Mouse (Mus musculus) c-Kit-positive CD71-negative TER-119-negative erythroid progenitor cells, embryonic 14.5 days (primary cell): ENCODE measurements around the gene Agt.

Source experiments
- DNase-seq: peaks from one replicate; pipeline ENCODE4 v3.0.0-alpha.2; 2013; ENCODE audit warnings: low read depth

The Agt gene

GRCm38 (mm10) chr8:124555113-124555750 lies 14.3 kb downstream of the Agt start:
- no peak for DNase-seq

- no peak for DNase-seq
These were observed 18.4 kb downstream of the Agt start for GRCm38 (mm10) chr8:124551011-124551661.

- no peak for DNase-seq
These were observed 21.3 kb downstream of the Agt start for GRCm38 (mm10) chr8:124548187-124548586.

- DNase-seq: no peak
These were observed 22.2 kb downstream of the Agt start for GRCm38 (mm10) chr8:124547269-124547668.

- DNase-seq: no peak
These were observed 22.7 kb downstream of the Agt start for GRCm38 (mm10) chr8:124546815-124547214.

GRCm38 (mm10) chr8:124546371-124546770 lies 23.1 kb downstream of the Agt start:
- no peak for DNase-seq

- no peak for DNase-seq
These were observed 26.2 kb downstream of the Agt start for GRCm38 (mm10) chr8:124543272-124543671.

GRCm38 (mm10) chr8:124542001-124542400 lies 27.5 kb downstream of the Agt start:
- no peak for DNase-seq

- DNase-seq: no peak
These were observed 28.6 kb downstream of the Agt start for GRCm38 (mm10) chr8:124540906-124541305.

GRCm38 (mm10) chr8:124535451-124535850 lies 34.1 kb downstream of the Agt start:
- no peak for DNase-seq

GRCm38 (mm10) chr8:124532626-124533025 lies 36.9 kb downstream of the Agt start:
- no peak for DNase-seq

- no peak for DNase-seq
These were observed 38.5 kb downstream of the Agt start for GRCm38 (mm10) chr8:124530996-124531395.

GRCm38 (mm10) chr8:124530556-124530955 lies 39.0 kb downstream of the Agt start:
- DNase-seq: no peak

GRCm38 (mm10) chr8:124530076-124530475 lies 39.4 kb downstream of the Agt start:
- DNase-seq: no peak

- no peak for DNase-seq
These were observed 43.2 kb downstream of the Agt start for GRCm38 (mm10) chr8:124526261-124526660.

GRCm38 (mm10) chr8:124521946-124522345 lies 47.6 kb downstream of the Agt start:
- DNase-seq: no peak

- peak; percentile 88 for DNase-seq
These were observed 49.0 kb downstream of the Agt start, which contains the start of gene Cog2 for GRCm38 (mm10) chr8:124520249-124521080. Cog2 (plus strand) TSS chr8:124520767.

GRCm38 (mm10) chr8:124517142-124517541 lies 52.4 kb downstream of the Agt start:
- no peak for DNase-seq

- DNase-seq: no peak
These were observed 53.0 kb downstream of the Agt start for GRCm38 (mm10) chr8:124516525-124516924.

GRCm38 (mm10) chr8:124516039-124516438 lies 53.5 kb downstream of the Agt start:
- no peak for DNase-seq

GRCm38 (mm10) chr8:124509156-124509555 lies 60.4 kb downstream of the Agt start:
- no peak for DNase-seq

- no peak for DNase-seq
These were observed 61.2 kb downstream of the Agt start for GRCm38 (mm10) chr8:124508321-124508695.
